Mouse (Mus musculus) heart, adult 8-10 months (tissue): ENCODE measurements around the gene Aftph. TPM values are rescaled to one million over a fixed set of nuclear protein-coding genes. Genes with fewer than 3 reads are reported as not detected.

Experiments used
- DNase-seq: peaks from one replicate; pipeline ENCODE4 v3.0.0; 2022; ENCODE audit warnings: low spot score
- total RNA-seq, 4 experiments: library from RNA; stranded (reverse); gene quantifications; 2 replicates each; pipeline ENCODE4 v1.2.4; 2022

Gene Aftph
- total RNA-seq, 4 experiments from 2014 or later, result 19.9 to 25.2 (median 23.0) TPM

- DNase-seq, result no peak
Observed at GRCm38 (mm10) chr11:20647902-20648625, 93.3 kb downstream of the Aftph start.

GRCm38 (mm10) chr11:20646986-20647726 lies 94.2 kb downstream of the Aftph start:
- no peak for DNase-seq

GRCm38 (mm10) chr11:20646142-20646541 lies 95.2 kb downstream of the Aftph start:
- no peak for DNase-seq

- no peak for DNase-seq
Observed at GRCm38 (mm10) chr11:20645521-20645920, 95.9 kb downstream of the Aftph start.

- no peak for DNase-seq
Observed at GRCm38 (mm10) chr11:20644872-20645271, 96.5 kb downstream of the Aftph start.

- DNase-seq, result no peak
Observed at GRCm38 (mm10) chr11:20644166-20644565, 97.2 kb downstream of the Aftph start.

GRCm38 (mm10) chr11:20643161-20643560 lies 98.2 kb downstream of the Aftph start:
- no peak for DNase-seq

- DNase-seq, result no peak
Observed at GRCm38 (mm10) chr11:20642321-20642720, 99.1 kb downstream of the Aftph start.

- DNase-seq, result peak; percentile 27
Observed at GRCm38 (mm10) chr11:20639918-20640447, 101.4 kb downstream of the Aftph start.

- DNase-seq, result peak; percentile 75
Observed at GRCm38 (mm10) chr11:20638841-20639240, 102.5 kb downstream of the Aftph start.

GRCm38 (mm10) chr11:20637060-20637459 lies 104.3 kb downstream of the Aftph start:
- DNase-seq, result no peak

GRCm38 (mm10) chr11:20636114-20636513 lies 105.3 kb downstream of the Aftph start:
- DNase-seq, result no peak

GRCm38 (mm10) chr11:20635646-20636045 lies 105.7 kb downstream of the Aftph start:
- DNase-seq, result no peak

Other genes starting within 250 kb of the Aftph start
- gene Sertad2, start 198.3 kb downstream of the Aftph start, total RNA-seq, result 10 to 100 TPM; 17.2 to 22.2 (median 20.1) TPM
- 10 to 100 TPM; 25.3 to 32.2 (median 29.7) TPM for gene Lgalsl, start 89.5 kb upstream of the Aftph start, total RNA-seq